Mouse (Mus musculus) liver, embryonic 16.5 days (tissue): ENCODE measurements at regions not wholly inside any gene's neighbourhood (a gene's known extent, or its start where the extent isn't known, plus 50 kb on each side); places are given as distances from the start of the nearest gene placed in this dataset.

Source experiments
- ATAC-seq: fragments of 200-750 bp; cut with Nextera tagmentation; 2 replicates; pipeline ENCODE4 v1.8.0; 2017; ENCODE audit warnings: low read depth, mild to moderate bottlenecking, moderate number of reproducible peaks, moderate library complexity
- H3K27ac ChIP-seq: fragments of 300-500 bp; sonication (generic); 2 replicates; pipeline ENCODE4 v1.5.1; 2014; ENCODE audit warnings: mild to moderate bottlenecking, low read length
- H3K27me3 ChIP-seq: fragments of 300-500 bp; sonication (generic); 2 replicates; pipeline ENCODE4 v1.6.1; 2014; ENCODE audit warnings: low read depth, low read length, mixed read lengths; ENCODE audit not compliant: control insufficient read depth, insufficient read depth
- H3K36me3 ChIP-seq: fragments of 300-500 bp; sonication (generic); 2 replicates; pipeline ENCODE4 v1.6.1; 2014; ENCODE audit warnings: mild to moderate bottlenecking; ENCODE audit not compliant: control insufficient read depth, insufficient read depth
- H3K4me1 ChIP-seq: fragments of 300-500 bp; sonication (generic); 2 replicates; pipeline ENCODE4 v1.6.1; 2014; ENCODE audit warnings: low read depth, low read length, mixed read lengths; ENCODE audit not compliant: control insufficient read depth
- H3K4me2 ChIP-seq: fragments of 300-500 bp; sonication (generic); 2 replicates; pipeline ENCODE4 v1.6.1; 2014; ENCODE audit warnings: low read depth, low read length, mixed read lengths
- H3K4me3 ChIP-seq: fragments of 300-500 bp; sonication (generic); 2 replicates; pipeline ENCODE4 v1.5.1; 2014; ENCODE audit warnings: low read depth, mild to moderate bottlenecking, low read length
- H3K9ac ChIP-seq: fragments of 300-500 bp; sonication (generic); 2 replicates; pipeline ENCODE4 v1.6.1; 2014; ENCODE audit warnings: low read depth, low read length
- H3K9me3 ChIP-seq: fragments of 300-500 bp; sonication (generic); replicated peaks from 2 replicates; pipeline ENCODE4 v1.6.1; 2016; ENCODE audit warnings: low read length; ENCODE audit not compliant: control insufficient read depth
- WGBS: fragments of 180-500 bp; shearing (Covaris S2); extraction: QIAGEN DNeasy Blood & Tissue Kit; methylation state at CpG from one replicate; pipeline ENCODE4 v1.1.7; 2014; ENCODE audit not compliant: insufficient replicate concordance; 5-methylcytosine and 5-hydroxymethylcytosine counted together

- no peak for ATAC-seq
- Histone ChIP-seq H3K27ac (no peak overlapping the region), H3K36me3 (no peaks in the 10 kb centered on the region), H3K4me3 (no peak overlapping the region), H3K4me2 (no peak overlapping the region), H3K4me1 (no peaks in the 10 kb centered on the region), H3K9ac (no peak overlapping the region), H3K27me3 (no peaks in the 10 kb centered on the region), H3K9me3 (no peaks in the 10 kb centered on the region)
- 43% methylated on average over 2 of the region's 2 CpGs for WGBS
Measured at GRCm38 (mm10) chr5:46202457-46202772, 345.0 kb upstream of the Lcorl start.

GRCm38 (mm10) chr5:46201639-46202456 lies 344.4 kb upstream of the Lcorl start:
- no peak overlapping the region for H3K4me3 ChIP-seq
- no peak for ATAC-seq
- no peaks in the 10 kb centered on the region for H3K9me3 ChIP-seq
- no peak overlapping the region for H3K27ac ChIP-seq
- no peak overlapping the region for H3K4me2 ChIP-seq
- no peaks in the 10 kb centered on the region for H3K36me3 ChIP-seq
- no peaks in the 10 kb centered on the region for H3K4me1 ChIP-seq
- H3K27me3 ChIP-seq = no peaks in the 10 kb centered on the region
- WGBS = 66% methylated on average over 6 of the region's 6 CpGs
- H3K9ac ChIP-seq = no peak overlapping the region

DNA sequence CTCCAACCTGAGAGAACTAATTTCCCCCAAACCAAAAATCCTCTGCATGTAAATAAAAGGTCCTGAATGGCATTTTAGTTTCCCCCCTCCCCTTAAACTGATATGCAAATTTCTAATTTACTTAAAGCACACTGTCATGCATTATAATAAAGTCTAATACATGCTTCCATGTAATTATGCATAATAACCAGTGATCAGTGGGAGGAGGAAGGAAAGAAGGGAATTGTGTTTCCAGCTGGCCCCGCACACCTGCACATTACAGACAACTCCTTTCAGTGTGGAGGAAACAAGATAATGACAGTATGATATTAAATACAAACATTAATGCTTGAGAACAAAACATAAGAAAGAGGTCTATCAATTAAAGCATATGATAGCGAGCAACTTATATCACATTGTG lies 329.5 kb upstream of the Lcorl start:
- Histone ChIP-seq H3K4me2 (no peak overlapping the region), H3K4me1 (no peaks in the 10 kb centered on the region), H3K27me3 (no peaks in the 10 kb centered on the region), H3K4me3 (no peak overlapping the region), H3K36me3 (no peaks in the 10 kb centered on the region), H3K9ac (no peak overlapping the region), H3K9me3 (no peaks in the 10 kb centered on the region), H3K27ac (no peak overlapping the region)
- ATAC-seq = no peak
- WGBS = 64% methylated on average over 2 of the region's 2 CpGs

- no peaks in the 10 kb centered on the region for H3K9me3 ChIP-seq
Measured at GRCm38 (mm10) chr5:46182157-46182556, 324.7 kb upstream of the Lcorl start.

GRCm38 (mm10) chr5:46172315-46172714 lies 314.9 kb upstream of the Lcorl start:
- Histone ChIP-seq H3K9ac (no peak overlapping the region), H3K27ac (no peak overlapping the region), H3K9me3 (no peaks in the 10 kb centered on the region), H3K36me3 (no peaks in the 10 kb centered on the region), H3K27me3 (no peaks in the 10 kb centered on the region), H3K4me2 (no peak overlapping the region), H3K4me1 (no peaks in the 10 kb centered on the region), H3K4me3 (no peak overlapping the region)
- WGBS = 34% methylated on average over 3 of the region's 3 CpGs
- ATAC-seq = no peak

More at GRCm38 (mm10) chr5:46182157-46182556, 324.7 kb upstream of the Lcorl start:
- Histone ChIP-seq H3K27ac (no peak overlapping the region), H3K27me3 (no peaks in the 10 kb centered on the region), H3K9ac (no peak overlapping the region), H3K4me3 (no peak overlapping the region), H3K4me1 (no peaks in the 10 kb centered on the region), H3K4me2 (no peak overlapping the region), H3K36me3 (no peaks in the 10 kb centered on the region)
- WGBS = 63% methylated on average over 2 of the region's 2 CpGs
- no peak for ATAC-seq

DNA sequence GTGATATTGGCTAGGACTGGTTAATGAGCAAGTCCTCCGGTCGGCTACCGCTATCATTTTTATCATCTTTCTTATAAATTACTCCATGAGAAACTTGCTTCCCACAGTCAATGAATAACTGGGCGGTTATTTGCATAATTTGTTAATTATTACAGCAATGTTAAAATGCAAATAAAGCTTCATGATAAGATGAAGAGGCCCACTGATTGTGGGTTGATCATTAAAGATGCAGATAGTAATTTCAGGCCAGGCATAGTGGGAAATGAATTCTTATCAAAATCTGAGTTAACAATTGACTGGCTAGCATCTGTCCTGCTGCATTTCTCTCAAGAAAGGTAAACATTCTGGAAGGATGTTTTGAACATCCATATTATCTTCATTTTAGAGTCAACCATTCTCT lies 303.4 kb upstream of the Lcorl start:
- Histone ChIP-seq H3K27ac (no peak overlapping the region), H3K9me3 (no peaks in the 10 kb centered on the region), H3K4me1 (no peaks in the 10 kb centered on the region), H3K27me3 (no peaks in the 10 kb centered on the region), H3K4me2 (no peak overlapping the region), H3K9ac (no peak overlapping the region), H3K4me3 (no peak overlapping the region), H3K36me3 (no peaks in the 10 kb centered on the region)
- no peak for ATAC-seq
- 69% methylated on average over 4 of the region's 4 CpGs for WGBS

- H3K4me3 ChIP-seq = no peak overlapping the region
- no peaks in the 10 kb centered on the region for H3K36me3 ChIP-seq
- no peak overlapping the region for H3K4me2 ChIP-seq
- H3K9ac ChIP-seq = no peak overlapping the region
- H3K27me3 ChIP-seq = no peaks in the 10 kb centered on the region
- no peaks in the 10 kb centered on the region for H3K4me1 ChIP-seq
- H3K9me3 ChIP-seq = no peaks in the 10 kb centered on the region
- WGBS = 42% methylated on average over 3 of the region's 3 CpGs
- no peak for ATAC-seq
- H3K27ac ChIP-seq = no peak overlapping the region
Measured at GRCm38 (mm10) chr5:46151973-46152372, 294.6 kb upstream of the Lcorl start.

GRCm38 (mm10) chr5:46150825-46151224 lies 293.4 kb upstream of the Lcorl start:
- H3K27ac ChIP-seq = no peak overlapping the region
- H3K9ac ChIP-seq = no peak overlapping the region
- H3K4me2 ChIP-seq = no peak overlapping the region
- 60% methylated on average over 6 of the region's 6 CpGs for WGBS
- H3K27me3 ChIP-seq = no peaks in the 10 kb centered on the region
- no peaks in the 10 kb centered on the region for H3K9me3 ChIP-seq
- ATAC-seq = no peak
- no peak overlapping the region for H3K4me3 ChIP-seq
- H3K36me3 ChIP-seq = no peaks in the 10 kb centered on the region
- no peaks in the 10 kb centered on the region for H3K4me1 ChIP-seq

DNA sequence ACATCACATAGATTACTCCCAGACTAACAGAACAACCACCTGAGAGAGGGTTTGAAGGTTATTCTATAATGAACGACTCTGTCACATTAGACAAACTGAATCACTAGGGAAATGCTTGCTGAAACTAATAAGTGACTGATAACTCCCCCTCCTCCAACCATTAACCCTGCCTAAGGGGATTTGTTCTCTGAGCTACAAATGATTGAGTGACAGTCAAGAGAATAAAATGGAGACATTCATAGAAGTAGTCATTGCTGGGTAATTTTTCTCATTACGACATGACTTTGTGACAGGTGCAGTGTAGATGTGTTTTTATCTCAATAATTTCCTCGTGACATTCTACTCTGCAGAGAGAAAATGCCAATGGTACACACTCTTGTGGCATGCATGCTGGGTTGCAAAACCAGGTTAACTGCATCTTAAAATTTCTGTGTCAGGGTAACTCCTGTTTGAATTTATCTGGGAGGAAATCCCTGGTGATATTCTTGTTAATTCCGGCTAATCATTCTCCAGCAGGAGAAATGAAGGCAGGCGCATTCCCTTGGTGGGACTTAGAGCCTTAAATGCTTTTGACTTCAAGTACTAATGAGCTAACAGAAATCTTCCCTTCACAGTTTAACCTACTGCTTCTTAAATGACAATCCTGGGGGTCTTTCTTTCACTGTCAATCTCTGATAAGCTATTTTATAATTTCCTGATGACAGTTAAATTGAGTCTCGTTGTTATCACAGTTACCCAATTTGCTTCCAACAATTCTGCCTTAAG lies 292.6 kb upstream of the Lcorl start:
- Histone ChIP-seq H3K4me1 (no peaks in the 10 kb centered on the region), H3K27ac (no peak overlapping the region), H3K27me3 (no peaks in the 10 kb centered on the region), H3K9me3 (no peaks in the 10 kb centered on the region), H3K4me2 (no peak overlapping the region), H3K4me3 (no peak overlapping the region), H3K9ac (no peak overlapping the region), H3K36me3 (no peaks in the 10 kb centered on the region)
- 61% methylated on average over 6 of the region's 6 CpGs for WGBS
- no peak for ATAC-seq
